Mouse (Mus musculus): ENCODE measurements around the gene Adgrg5.

- TF ChIP-seq CTCF (IDR thresholded peaks at IDR 0.05; ENCODE audit: borderline replicate concordance, insufficient read depth, low read depth, low read length) (peak; percentile 74), POLR2A (IDR thresholded peaks at IDR 0.05; ENCODE audit: borderline replicate concordance, insufficient read depth, low read length) (no peak)
Measured at GRCm38 (mm10) chr8:94942566-94942965, 19.1 kb downstream of the Adgrg5 start.
